Mouse (Mus musculus): Measurements from ENCODE around the gene Snd1. TPM values are rescaled to one million over a fixed set of nuclear protein-coding genes. Genes with fewer than 3 reads are reported as not detected.
A peak's percentile ranks its signal among the peaks of the same experiment; 100 is the strongest.

Snd1 gene
- polyA plus RNA-seq, 1 experiment from 2014 or later, result 34.9 TPM

- H3K9me3 ChIP-seq (ENCODE audit: low read length), result no peaks in the 10 kb centered on the region
- DNase-seq (no peak), ATAC-seq (no peak)
- WGBS (ENCODE audit: insufficient replicate concordance), result 87% methylated on average over 6 of the region's 6 CpGs
- no peaks in the 10 kb centered on the region for H3K4me1 ChIP-seq (ENCODE audit: insufficient read depth)
- no peak for TF ChIP-seq EP300 (IDR thresholded peaks at IDR 0.05; ENCODE audit: low read depth)
- TF ChIP-seq CTCF (IDR thresholded peaks at IDR 0.05; ENCODE audit: low read depth), result no peak
- H3K27me3 ChIP-seq (ENCODE audit: insufficient read depth, low read length), result no peaks in the 10 kb centered on the region
- no peak overlapping the region for H3K9ac ChIP-seq (replicated peaks)
- no peak overlapping the region for H3K27ac ChIP-seq (ENCODE audit: low read depth)
- H3K4me3 ChIP-seq (ENCODE audit: low read depth, low read length), result no peak overlapping the region
- no peak overlapping the region for H3K4me2 ChIP-seq (ENCODE audit: low read depth, low read length)
- peaks cover 35% of the 10 kb centered on the region for H3K36me3 ChIP-seq (replicated peaks; ENCODE audit: insufficient read depth, low read length)
Measured at GRCm38 (mm10) chr6:28890426-28890825, 415.5 kb downstream of the Snd1 start.

- no peak for ATAC-seq
- no peak overlapping the region for H3K4me3 ChIP-seq (ENCODE audit: low read depth, low read length)
Measured at GRCm38 (mm10) chr6:28891480-28891879, 416.5 kb downstream of the Snd1 start.

DNA sequence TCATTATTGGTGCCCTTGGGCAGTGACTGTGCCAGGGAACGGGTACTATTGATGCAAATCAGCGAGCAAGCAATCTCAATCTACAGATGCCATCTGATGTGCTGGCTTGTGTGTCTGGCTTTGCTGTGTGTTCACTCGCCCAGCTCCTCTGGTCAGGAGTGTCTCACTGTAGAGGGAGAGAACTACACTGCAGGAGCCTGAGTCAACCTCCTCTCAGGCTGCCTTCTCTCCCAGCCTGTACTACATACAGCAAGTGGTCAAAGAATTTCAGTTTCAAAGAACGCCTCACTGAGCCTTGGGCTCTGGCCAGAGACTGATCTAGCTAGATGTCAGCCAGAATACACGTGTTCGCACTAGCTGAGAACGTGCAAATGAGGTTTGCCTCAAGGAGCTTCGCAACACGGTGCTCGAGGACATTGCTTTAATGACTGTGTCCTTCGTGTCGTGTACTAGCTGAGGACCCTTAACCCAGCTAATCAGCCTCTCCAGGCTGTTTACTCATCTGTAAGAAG is 420.1 kb downstream of the Snd1 start:
- ATAC-seq, result no peak
- DNase-seq, result no peak
- Histone ChIP-seq H3K4me1 (ENCODE audit: insufficient read depth) (no peaks in the 10 kb centered on the region), H3K27me3 (ENCODE audit: insufficient read depth, low read length) (no peaks in the 10 kb centered on the region), H3K9me3 (ENCODE audit: low read length) (no peaks in the 10 kb centered on the region), H3K36me3 (replicated peaks; ENCODE audit: insufficient read depth, low read length) (peaks cover 5% of the 10 kb centered on the region; the same call in 1 of the 2 replicates), H3K4me2 (ENCODE audit: low read depth, low read length) (no peak overlapping the region), H3K9ac (replicated peaks) (no peak overlapping the region), H3K27ac (ENCODE audit: low read depth) (no peak overlapping the region), H3K4me3 (ENCODE audit: low read depth, low read length) (no peak overlapping the region)
- TF ChIP-seq CTCF (IDR thresholded peaks at IDR 0.05; ENCODE audit: low read depth), result no peak
- TF ChIP-seq EP300 (IDR thresholded peaks at IDR 0.05; ENCODE audit: low read depth), result no peak
- 74% methylated on average over 12 of the region's 12 CpGs for WGBS (ENCODE audit: insufficient replicate concordance)

More at GRCm38 (mm10) chr6:28891480-28891879, 416.5 kb downstream of the Snd1 start:
- Histone ChIP-seq H3K9ac (replicated peaks) (no peak overlapping the region), H3K9me3 (ENCODE audit: low read length) (no peaks in the 10 kb centered on the region), H3K27me3 (ENCODE audit: insufficient read depth, low read length) (no peaks in the 10 kb centered on the region), H3K4me1 (ENCODE audit: insufficient read depth) (no peaks in the 10 kb centered on the region), H3K4me2 (ENCODE audit: low read depth, low read length) (no peak overlapping the region), H3K36me3 (replicated peaks; ENCODE audit: insufficient read depth, low read length) (peaks cover 27% of the 10 kb centered on the region), H3K27ac (ENCODE audit: low read depth) (no peak overlapping the region)
- 65% methylated on average over 9 of the region's 9 CpGs for WGBS (ENCODE audit: insufficient replicate concordance)
- no peak for DNase-seq
- TF ChIP-seq EP300 (IDR thresholded peaks at IDR 0.05; ENCODE audit: low read depth) (no peak), CTCF (IDR thresholded peaks at IDR 0.05; ENCODE audit: low read depth) (no peak)

GRCm38 (mm10) chr6:28895726-28896125 is 420.8 kb downstream of the Snd1 start:
- no peak overlapping the region for H3K27ac ChIP-seq (ENCODE audit: low read depth)
- no peak for ATAC-seq
- DNase-seq, result no peak
- no peak overlapping the region for H3K4me3 ChIP-seq (ENCODE audit: low read depth, low read length)
- 74% methylated on average over 6 of the region's 6 CpGs for WGBS (ENCODE audit: insufficient replicate concordance)
- H3K36me3 ChIP-seq (replicated peaks; ENCODE audit: insufficient read depth, low read length), result peaks cover 5% of the 10 kb centered on the region; the same call in 1 of the 2 replicates
- no peaks in the 10 kb centered on the region for H3K4me1 ChIP-seq (ENCODE audit: insufficient read depth)
- H3K4me2 ChIP-seq (ENCODE audit: low read depth, low read length), result no peak overlapping the region
- no peak overlapping the region for H3K9ac ChIP-seq (replicated peaks)
- H3K27me3 ChIP-seq (ENCODE audit: insufficient read depth, low read length), result no peaks in the 10 kb centered on the region
- TF ChIP-seq EP300 (IDR thresholded peaks at IDR 0.05; ENCODE audit: low read depth) (no peak), CTCF (IDR thresholded peaks at IDR 0.05; ENCODE audit: low read depth) (no peak)
- H3K9me3 ChIP-seq (ENCODE audit: low read length), result no peaks in the 10 kb centered on the region

- ATAC-seq (peak; percentile 45), DNase-seq (no peak)
- H3K9ac ChIP-seq (replicated peaks), result no peak overlapping the region
- no peak overlapping the region for H3K4me2 ChIP-seq (ENCODE audit: low read depth, low read length)
- no peaks in the 10 kb centered on the region for H3K4me1 ChIP-seq (ENCODE audit: insufficient read depth)
- TF ChIP-seq EP300 (IDR thresholded peaks at IDR 0.05; ENCODE audit: low read depth) (no peak), CTCF (IDR thresholded peaks at IDR 0.05; ENCODE audit: low read depth) (no peak)
- peaks cover 4% of the 10 kb centered on the region; the same call in 1 of the 2 replicates for H3K36me3 ChIP-seq (replicated peaks; ENCODE audit: insufficient read depth, low read length)
- no peaks in the 10 kb centered on the region for H3K9me3 ChIP-seq (ENCODE audit: low read length)
- 45% methylated on average over 5 of the region's 5 CpGs for WGBS (ENCODE audit: insufficient replicate concordance)
- no peak overlapping the region for H3K4me3 ChIP-seq (ENCODE audit: low read depth, low read length)
- H3K27me3 ChIP-seq (ENCODE audit: insufficient read depth, low read length), result no peaks in the 10 kb centered on the region
- H3K27ac ChIP-seq (ENCODE audit: low read depth), result no peak overlapping the region
Measured at GRCm38 (mm10) chr6:28896762-28897320, 421.9 kb downstream of the Snd1 start.

- DNase-seq, result no peak
- TF ChIP-seq CTCF (IDR thresholded peaks at IDR 0.05; ENCODE audit: low read depth), result no peak
- ATAC-seq, result no peak
- 59% methylated on average over 11 of the region's 11 CpGs for WGBS (ENCODE audit: insufficient replicate concordance)
- no peaks in the 10 kb centered on the region for H3K4me1 ChIP-seq (ENCODE audit: insufficient read depth)
- H3K27me3 ChIP-seq (ENCODE audit: insufficient read depth, low read length), result no peaks in the 10 kb centered on the region
- no peaks in the 10 kb centered on the region for H3K9me3 ChIP-seq (ENCODE audit: low read length)
- H3K27ac ChIP-seq (ENCODE audit: low read depth), result no peak overlapping the region
- no peak overlapping the region for H3K9ac ChIP-seq (replicated peaks)
- no peak overlapping the region for H3K4me3 ChIP-seq (ENCODE audit: low read depth, low read length)
- H3K4me2 ChIP-seq (ENCODE audit: low read depth, low read length), result no peak overlapping the region
- H3K36me3 ChIP-seq (replicated peaks; ENCODE audit: insufficient read depth, low read length), result no peaks in the 10 kb centered on the region
Measured at GRCm38 (mm10) chr6:28897326-28898085, 422.6 kb downstream of the Snd1 start.

Measured in liver, postnatal 0 days (tissue).